Mouse (Mus musculus): ENCODE measurements around the gene Tsg101. TPM values are rescaled to one million over a fixed set of nuclear protein-coding genes. Genes with fewer than 3 reads are reported as not detected.

Tsg101 gene
- polyA plus RNA-seq, 1 experiment from 2014 or later: 54.6 TPM

DNA sequence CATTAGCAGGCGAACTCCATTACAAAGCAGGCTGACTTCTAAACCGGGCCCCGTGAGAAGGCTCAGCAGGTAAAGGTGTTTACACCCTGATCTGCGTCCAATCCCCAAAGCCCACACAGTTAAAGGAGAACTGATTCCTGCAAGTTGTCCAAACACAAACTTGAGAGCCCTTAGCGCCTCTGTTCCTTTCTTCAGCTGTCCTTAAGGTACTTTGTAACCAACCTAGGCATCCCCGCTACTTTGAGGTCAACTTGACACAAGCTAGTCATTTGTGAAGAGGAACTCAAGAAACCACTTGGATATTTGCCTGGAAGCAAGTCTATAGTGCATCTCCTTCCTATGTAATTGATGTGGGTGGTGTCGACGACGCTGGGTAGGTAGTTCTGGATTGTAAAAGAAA lies 62.3 kb downstream of the Tsg101 start:
- Histone ChIP-seq H3K27ac (ENCODE audit: low read length) (no peak overlapping the region), H3K4me3 (ENCODE audit: low read depth, low read length) (no peak overlapping the region), H3K4me1 (ENCODE audit: control insufficient read depth, low read depth, low read length) (no peaks in the 10 kb centered on the region), H3K27me3 (ENCODE audit: control insufficient read depth, insufficient read depth, low read depth, low read length) (no peaks in the 10 kb centered on the region), H3K9me3 (replicated peaks; ENCODE audit: control insufficient read depth, low read length) (no peaks in the 10 kb centered on the region), H3K36me3 (ENCODE audit: control insufficient read depth, insufficient read depth) (peaks cover 18% of the 10 kb centered on the region), H3K9ac (ENCODE audit: low read depth, low read length) (no peak overlapping the region), H3K4me2 (ENCODE audit: low read depth, low read length) (no peak overlapping the region)
- no peak for ATAC-seq (ENCODE audit: low read depth)
- 62% methylated on average over 9 of the region's 9 CpGs for WGBS (ENCODE audit: insufficient replicate concordance)

GRCm38 (mm10) chr7:46855866-46856560 lies 63.8 kb downstream of the Tsg101 start:
- Histone ChIP-seq H3K9ac (ENCODE audit: low read depth, low read length) (no peak overlapping the region), H3K36me3 (ENCODE audit: control insufficient read depth, insufficient read depth) (peaks cover 31% of the 10 kb centered on the region), H3K27ac (ENCODE audit: low read length) (no peak overlapping the region), H3K27me3 (ENCODE audit: control insufficient read depth, insufficient read depth, low read depth, low read length) (no peaks in the 10 kb centered on the region), H3K4me3 (ENCODE audit: low read depth, low read length) (no peak overlapping the region), H3K9me3 (replicated peaks; ENCODE audit: control insufficient read depth, low read length) (no peaks in the 10 kb centered on the region), H3K4me2 (ENCODE audit: low read depth, low read length) (no peak overlapping the region), H3K4me1 (ENCODE audit: control insufficient read depth, low read depth, low read length) (no peaks in the 10 kb centered on the region)
- no peak for ATAC-seq (ENCODE audit: low read depth)
- WGBS (ENCODE audit: insufficient replicate concordance): 54% methylated on average over 7 of the region's 7 CpGs

DNA sequence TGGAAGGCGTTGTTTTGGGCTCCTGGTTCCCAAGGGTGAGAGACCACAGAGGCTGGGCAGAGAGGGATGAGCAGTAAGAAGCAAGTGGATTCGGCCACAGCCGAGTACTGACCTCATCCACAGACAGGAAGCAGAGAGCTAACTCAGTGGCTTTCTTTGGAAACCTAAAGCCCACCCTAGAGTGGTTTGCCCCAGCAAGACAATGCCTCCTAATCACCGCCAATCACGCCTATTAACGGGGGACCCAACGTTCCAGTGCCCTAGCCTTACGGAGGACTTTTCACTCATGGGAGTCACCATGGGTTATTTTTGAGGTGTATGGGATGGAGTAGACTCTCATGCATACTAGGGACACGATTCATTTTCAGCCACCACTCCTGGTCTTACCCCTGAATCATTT lies 66.4 kb downstream of the Tsg101 start:
- Histone ChIP-seq H3K9ac (ENCODE audit: low read depth, low read length) (no peak overlapping the region), H3K4me3 (ENCODE audit: low read depth, low read length) (no peak overlapping the region), H3K4me1 (ENCODE audit: control insufficient read depth, low read depth, low read length) (no peaks in the 10 kb centered on the region), H3K9me3 (replicated peaks; ENCODE audit: control insufficient read depth, low read length) (no peaks in the 10 kb centered on the region), H3K4me2 (ENCODE audit: low read depth, low read length) (no peak overlapping the region), H3K36me3 (ENCODE audit: control insufficient read depth, insufficient read depth) (peaks cover 48% of the 10 kb centered on the region), H3K27me3 (ENCODE audit: control insufficient read depth, insufficient read depth, low read depth, low read length) (no peaks in the 10 kb centered on the region), H3K27ac (ENCODE audit: low read length) (no peak overlapping the region)
- WGBS (ENCODE audit: insufficient replicate concordance): 79% methylated on average over 9 of the region's 9 CpGs
- no peak for ATAC-seq (ENCODE audit: low read depth)

DNA sequence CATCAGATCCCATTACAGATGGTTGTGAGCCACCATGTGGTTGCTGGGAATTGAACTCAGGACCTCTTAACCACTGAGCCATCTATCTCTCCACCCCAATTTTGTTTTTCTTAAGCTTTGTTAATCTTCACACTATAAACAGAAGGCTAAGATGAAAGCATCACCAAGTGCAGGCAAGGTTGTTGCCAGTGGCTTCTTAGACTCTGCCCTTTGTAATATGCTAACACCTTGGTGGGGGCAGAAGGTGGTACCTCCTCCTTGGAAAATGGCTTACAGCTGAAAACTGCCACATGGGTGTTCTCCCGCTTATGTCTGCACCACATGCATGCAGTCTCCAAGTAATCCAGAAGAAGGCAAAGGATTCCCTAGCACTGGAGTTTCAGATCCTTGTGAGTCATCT lies 67.1 kb downstream of the Tsg101 start:
- Histone ChIP-seq H3K4me3 (ENCODE audit: low read depth, low read length) (no peak overlapping the region), H3K27ac (ENCODE audit: low read length) (no peak overlapping the region), H3K4me1 (ENCODE audit: control insufficient read depth, low read depth, low read length) (no peaks in the 10 kb centered on the region), H3K27me3 (ENCODE audit: control insufficient read depth, insufficient read depth, low read depth, low read length) (no peaks in the 10 kb centered on the region), H3K4me2 (ENCODE audit: low read depth, low read length) (no peak overlapping the region), H3K9ac (ENCODE audit: low read depth, low read length) (no peak overlapping the region), H3K9me3 (replicated peaks; ENCODE audit: control insufficient read depth, low read length) (no peaks in the 10 kb centered on the region), H3K36me3 (ENCODE audit: control insufficient read depth, insufficient read depth) (peaks cover 48% of the 10 kb centered on the region)
- ATAC-seq (ENCODE audit: low read depth): no peak
- 82% methylated on average over 1 of the region's 1 CpGs for WGBS (ENCODE audit: insufficient replicate concordance)

- 75% methylated on average over 7 of the region's 7 CpGs for whole genome bisulfite sequencing (ENCODE audit: insufficient replicate concordance)
- H3K9ac ChIP-seq (ENCODE audit: low read depth, low read length): no peak overlapping the region
- H3K4me1 ChIP-seq (ENCODE audit: control insufficient read depth, low read depth, low read length): peaks cover 3% of the 10 kb centered on the region
- H3K27me3 ChIP-seq (ENCODE audit: control insufficient read depth, insufficient read depth, low read depth, low read length): no peaks in the 10 kb centered on the region
- no peak overlapping the region for H3K4me3 ChIP-seq (ENCODE audit: low read depth, low read length)
- no peak overlapping the region for H3K27ac ChIP-seq (ENCODE audit: low read length)
- H3K4me2 ChIP-seq (ENCODE audit: low read depth, low read length): no peak overlapping the region
- peaks cover 48% of the 10 kb centered on the region for H3K36me3 ChIP-seq (ENCODE audit: control insufficient read depth, insufficient read depth)
- ATAC-seq (ENCODE audit: low read depth): no peak
- no peaks in the 10 kb centered on the region for H3K9me3 ChIP-seq (replicated peaks; ENCODE audit: control insufficient read depth, low read length)
Measured at GRCm38 (mm10) chr7:46851026-46851425, 68.7 kb downstream of the Tsg101 start.

GRCm38 (mm10) chr7:46849287-46849686 lies 70.5 kb downstream of the Tsg101 start:
- ATAC-seq (ENCODE audit: low read depth): no peak
- Histone ChIP-seq H3K27me3 (ENCODE audit: control insufficient read depth, insufficient read depth, low read depth, low read length) (no peaks in the 10 kb centered on the region), H3K36me3 (ENCODE audit: control insufficient read depth, insufficient read depth) (peaks cover 44% of the 10 kb centered on the region), H3K4me3 (ENCODE audit: low read depth, low read length) (no peak overlapping the region), H3K4me2 (ENCODE audit: low read depth, low read length) (no peak overlapping the region), H3K4me1 (ENCODE audit: control insufficient read depth, low read depth, low read length) (peaks cover 12% of the 10 kb centered on the region), H3K9me3 (replicated peaks; ENCODE audit: control insufficient read depth, low read length) (no peaks in the 10 kb centered on the region), H3K9ac (ENCODE audit: low read depth, low read length) (no peak overlapping the region), H3K27ac (ENCODE audit: low read length) (no peak overlapping the region)
- WGBS (ENCODE audit: insufficient replicate concordance): 71% methylated on average over 5 of the region's 5 CpGs

DNA sequence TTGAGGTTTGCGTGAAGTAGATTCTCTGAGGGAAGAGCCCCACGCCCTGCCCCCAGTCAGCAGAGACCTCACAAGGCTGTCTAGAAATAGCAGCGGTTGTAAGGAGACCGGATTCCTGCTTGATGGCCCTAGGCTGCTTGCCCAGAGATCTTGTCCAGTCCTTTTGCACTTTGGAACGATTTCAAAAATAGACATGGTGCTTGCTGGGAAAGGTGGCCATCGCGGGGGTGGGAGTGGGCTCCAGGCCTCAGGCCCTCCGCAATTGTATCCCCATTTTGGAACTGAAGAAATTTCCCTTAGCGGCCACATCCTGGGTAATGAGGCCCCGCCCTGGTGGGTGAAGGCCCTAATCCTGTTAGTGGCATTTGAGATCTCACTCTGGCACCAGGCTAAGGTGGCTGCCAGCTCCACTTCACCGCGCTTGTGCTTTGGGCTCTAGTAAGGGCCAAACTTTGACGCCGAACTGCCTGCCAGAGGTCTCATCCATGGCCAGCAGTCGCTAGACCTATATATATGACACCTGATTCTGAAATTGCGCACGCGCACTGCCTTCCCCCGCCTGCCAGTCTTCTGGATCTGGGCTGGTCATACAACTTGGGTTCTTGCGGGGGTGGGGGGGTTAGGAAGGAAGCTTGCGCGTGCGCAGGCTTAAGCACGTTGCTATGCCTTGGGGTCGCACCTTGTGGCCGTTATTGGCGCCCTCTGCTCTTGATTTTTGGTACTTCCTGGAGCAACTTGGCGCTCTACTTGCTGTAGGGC lies 73.1 kb downstream of the Tsg101 start:
- Histone ChIP-seq H3K9me3 (replicated peaks; ENCODE audit: control insufficient read depth, low read length) (no peaks in the 10 kb centered on the region), H3K4me3 (ENCODE audit: low read depth, low read length) (peak overlapping the region; percentile 79), H3K9ac (ENCODE audit: low read depth, low read length) (peak overlapping the region; percentile 80), H3K4me1 (ENCODE audit: control insufficient read depth, low read depth, low read length) (peaks cover 16% of the 10 kb centered on the region), H3K36me3 (ENCODE audit: control insufficient read depth, insufficient read depth) (peaks cover 24% of the 10 kb centered on the region), H3K27ac (ENCODE audit: low read length) (peak overlapping the region; percentile 92), H3K4me2 (ENCODE audit: low read depth, low read length) (peak overlapping the region; percentile 92), H3K27me3 (ENCODE audit: control insufficient read depth, insufficient read depth, low read depth, low read length) (no peaks in the 10 kb centered on the region)
- WGBS (ENCODE audit: insufficient replicate concordance): under 1% methylated on average over 28 of the region's 28 CpGs
- ATAC-seq (ENCODE audit: low read depth): peak; percentile 24

DNA sequence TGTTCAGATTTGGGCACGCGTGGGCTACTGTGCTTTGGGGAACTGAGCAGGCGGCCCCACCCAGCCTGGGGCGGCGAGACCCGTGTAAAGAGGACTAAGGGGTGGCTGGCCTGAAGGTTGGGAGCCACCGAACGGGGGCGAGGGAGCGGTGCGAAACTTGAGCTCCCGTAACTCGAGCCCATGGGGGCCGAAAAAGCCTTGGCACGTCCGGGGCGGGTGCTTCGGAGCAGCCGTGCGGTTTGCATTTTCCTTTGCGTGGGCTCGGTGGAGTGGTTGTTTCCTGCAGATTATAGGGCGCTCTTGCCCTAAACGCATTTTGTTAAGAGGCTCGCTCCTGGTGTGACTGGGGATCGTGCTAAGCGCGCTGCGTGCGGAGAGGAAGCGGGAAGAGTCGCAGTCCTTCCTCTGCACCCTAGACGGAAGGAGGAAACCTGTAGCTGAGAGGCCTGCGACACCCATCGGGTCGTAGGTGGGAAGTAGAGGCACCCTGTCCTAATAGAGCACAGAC lies 73.7 kb downstream of the Tsg101 start:
- H3K9me3 ChIP-seq (replicated peaks; ENCODE audit: control insufficient read depth, low read length): no peaks in the 10 kb centered on the region
- H3K9ac ChIP-seq (ENCODE audit: low read depth, low read length): peak overlapping the region; percentile 80
- peak overlapping the region; percentile 92 for H3K27ac ChIP-seq (ENCODE audit: low read length)
- peaks cover 17% of the 10 kb centered on the region for H3K36me3 ChIP-seq (ENCODE audit: control insufficient read depth, insufficient read depth)
- peaks cover 16% of the 10 kb centered on the region for H3K4me1 ChIP-seq (ENCODE audit: control insufficient read depth, low read depth, low read length)
- H3K4me3 ChIP-seq (ENCODE audit: low read depth, low read length): peak overlapping the region; percentile 79
- peak; percentile 20; the same call in 1 of the 2 replicates for ATAC-seq (ENCODE audit: low read depth)
- under 1% methylated on average over 36 of the region's 36 CpGs for WGBS (ENCODE audit: insufficient replicate concordance)
- no peaks in the 10 kb centered on the region for H3K27me3 ChIP-seq (ENCODE audit: control insufficient read depth, insufficient read depth, low read depth, low read length)
- peak overlapping the region; percentile 92 for H3K4me2 ChIP-seq (ENCODE audit: low read depth, low read length)
